Mouse (Mus musculus): Measurements from ENCODE around the gene Slk. TPM values are rescaled to one million over a fixed set of nuclear protein-coding genes. Genes with fewer than 3 reads are reported as not detected.
"Not testable (repeated sequence)": the region's sequence is repeated elsewhere in the genome, so short reads cannot be mapped to it uniquely, and the experiment has no call there.

Gene Slk
- polyA plus RNA-seq, 1 experiment from 2014 or later: 12.2 TPM

DNA sequence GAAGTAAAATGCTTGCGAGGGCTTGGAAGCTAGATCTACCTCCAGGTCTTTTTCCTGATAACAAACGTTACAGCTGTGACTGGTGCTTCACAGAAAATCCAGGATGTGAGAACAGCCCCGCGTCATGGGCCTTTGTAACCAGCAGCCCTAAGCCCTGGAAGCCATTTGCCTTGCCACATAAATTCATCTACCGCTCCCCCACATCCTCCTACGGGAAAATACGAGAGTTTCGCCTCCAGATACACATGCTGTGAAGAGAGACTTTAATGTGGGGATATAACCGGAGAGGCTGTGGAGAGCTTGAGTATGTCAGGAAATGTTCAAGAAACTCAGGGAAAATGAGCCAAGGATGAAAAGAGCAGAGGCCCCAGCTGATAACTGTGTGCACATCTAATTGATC is 30.3 kb upstream of the Slk start:
- H3K4me1 ChIP-seq: 0 out of 2 replicates have a peak, but pooled peaks cover 11% of the 10 kb centered on the region
- H3K4me2 ChIP-seq: no peak overlapping the region
- no peak overlapping the region for H3K9ac ChIP-seq
- H3K4me3 ChIP-seq (replicated peaks): no peak overlapping the region
- ATAC-seq (replicated peaks; ENCODE audit: low FRiP score): no peak
- H3K9me3 ChIP-seq (replicated peaks): no peaks in the 10 kb centered on the region
- peak overlapping the region; percentile 56; the same call in 1 of the 2 replicates for H3K27ac ChIP-seq
- no peaks in the 10 kb centered on the region for H3K36me3 ChIP-seq
- WGBS: 28% methylated on average over 9 of the region's 9 CpGs
- H3K27me3 ChIP-seq: no peaks in the 10 kb centered on the region

DNA sequence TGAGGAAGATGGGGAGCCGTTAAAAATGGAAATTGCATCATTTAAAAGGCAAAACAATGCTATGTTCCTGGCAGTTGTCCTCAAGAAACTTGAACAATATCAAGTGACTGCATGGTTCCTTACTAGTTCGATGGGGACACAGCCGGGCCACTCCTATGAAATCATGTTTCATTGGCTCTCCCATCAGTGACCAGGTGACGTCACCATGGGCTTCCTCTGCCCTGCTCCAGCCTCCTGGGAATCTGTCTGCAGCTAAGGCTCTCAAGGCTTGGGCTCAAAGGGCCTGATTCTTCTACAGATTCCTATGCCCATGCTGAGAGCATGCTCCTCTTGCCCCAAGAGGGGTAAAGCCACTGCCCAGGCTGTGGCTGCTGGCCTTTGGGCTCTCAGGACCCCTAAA is 29.9 kb upstream of the Slk start:
- Histone ChIP-seq H3K36me3 (no peaks in the 10 kb centered on the region), H3K9ac (no peak overlapping the region), H3K9me3 (replicated peaks) (no peaks in the 10 kb centered on the region), H3K27me3 (no peaks in the 10 kb centered on the region), H3K4me2 (no peak overlapping the region), H3K4me1 (0 out of 2 replicates have a peak, but pooled peaks cover 11% of the 10 kb centered on the region), H3K27ac (peak overlapping the region; percentile 56; the same call in 1 of the 2 replicates), H3K4me3 (replicated peaks) (no peak overlapping the region)
- WGBS: 66% methylated on average over 4 of the region's 4 CpGs
- peak; percentile 66 for ATAC-seq (replicated peaks; ENCODE audit: low FRiP score)

DNA sequence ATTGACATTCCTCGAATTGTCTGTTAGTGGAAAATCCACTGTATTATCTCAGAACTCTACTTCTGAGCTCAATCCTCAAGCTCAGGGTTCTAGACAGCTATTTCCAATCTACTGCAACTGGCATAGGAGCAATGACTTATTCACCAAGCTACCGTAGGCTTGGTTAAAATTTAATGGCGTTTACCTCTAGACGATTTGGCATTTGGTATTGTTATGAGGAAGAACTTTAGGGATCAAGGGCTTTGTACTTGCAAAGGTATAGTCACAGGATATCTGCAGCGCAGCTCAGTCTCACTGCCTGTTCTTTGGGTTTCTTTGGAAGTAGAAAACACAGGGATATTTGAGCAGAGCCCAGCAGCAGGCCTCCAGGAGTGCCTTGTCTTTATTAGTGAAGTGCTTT is 20.3 kb upstream of the Slk start:
- Histone ChIP-seq H3K9me3 (replicated peaks) (no peaks in the 10 kb centered on the region), H3K36me3 (no peaks in the 10 kb centered on the region), H3K27ac (no peak overlapping the region), H3K27me3 (no peaks in the 10 kb centered on the region), H3K4me3 (replicated peaks) (no peak overlapping the region), H3K4me1 (peaks cover 6% of the 10 kb centered on the region), H3K4me2 (no peak overlapping the region), H3K9ac (no peak overlapping the region)
- no peak for ATAC-seq (replicated peaks; ENCODE audit: low FRiP score)
- 86% methylated on average over 5 of the region's 5 CpGs for WGBS

DNA sequence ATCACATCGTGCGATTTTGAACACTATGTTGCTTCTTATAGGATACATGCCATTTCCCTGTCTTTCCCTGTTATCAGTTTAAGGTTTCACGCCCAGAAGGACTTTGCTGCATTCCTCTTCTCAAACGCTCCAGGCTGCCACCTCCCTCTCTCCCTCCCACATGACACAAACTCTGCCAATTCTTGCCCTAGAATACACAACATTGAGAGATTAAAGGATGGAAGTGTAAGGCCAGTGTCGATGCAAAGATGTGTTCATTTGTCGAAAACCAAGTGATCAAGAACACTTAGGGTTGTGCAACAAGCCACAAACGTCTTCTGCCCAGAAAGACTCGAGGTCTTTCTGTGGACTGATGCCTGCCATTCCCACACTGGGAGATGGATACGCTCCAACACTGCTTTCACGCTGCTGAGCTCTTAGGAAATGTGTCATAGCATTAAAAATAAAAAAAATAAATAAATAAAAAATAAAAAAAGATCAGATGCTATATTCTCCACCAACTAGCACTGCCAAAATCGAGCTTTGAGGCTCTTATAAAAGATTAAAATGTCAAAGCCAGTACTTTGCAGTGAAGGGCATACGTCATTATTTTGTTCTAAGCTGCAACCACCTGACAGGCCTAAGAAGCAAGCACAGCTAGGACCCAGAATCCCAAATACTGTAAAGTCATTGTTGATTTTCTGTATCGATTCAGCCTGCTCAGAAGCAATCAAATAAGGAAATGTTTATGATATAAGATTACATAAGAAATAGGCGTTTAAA is 19.5 kb upstream of the Slk start:
- no peaks in the 10 kb centered on the region for H3K36me3 ChIP-seq
- no peak overlapping the region for H3K27ac ChIP-seq
- H3K27me3 ChIP-seq: no peaks in the 10 kb centered on the region
- H3K9me3 ChIP-seq (replicated peaks): no peaks in the 10 kb centered on the region
- 73% methylated on average over 14 of the region's 14 CpGs for WGBS
- peaks cover 12% of the 10 kb centered on the region for H3K4me1 ChIP-seq
- H3K4me2 ChIP-seq: no peak overlapping the region
- H3K9ac ChIP-seq: no peak overlapping the region
- ATAC-seq (replicated peaks; ENCODE audit: low FRiP score): no peak
- H3K4me3 ChIP-seq (replicated peaks): no peak overlapping the region

DNA sequence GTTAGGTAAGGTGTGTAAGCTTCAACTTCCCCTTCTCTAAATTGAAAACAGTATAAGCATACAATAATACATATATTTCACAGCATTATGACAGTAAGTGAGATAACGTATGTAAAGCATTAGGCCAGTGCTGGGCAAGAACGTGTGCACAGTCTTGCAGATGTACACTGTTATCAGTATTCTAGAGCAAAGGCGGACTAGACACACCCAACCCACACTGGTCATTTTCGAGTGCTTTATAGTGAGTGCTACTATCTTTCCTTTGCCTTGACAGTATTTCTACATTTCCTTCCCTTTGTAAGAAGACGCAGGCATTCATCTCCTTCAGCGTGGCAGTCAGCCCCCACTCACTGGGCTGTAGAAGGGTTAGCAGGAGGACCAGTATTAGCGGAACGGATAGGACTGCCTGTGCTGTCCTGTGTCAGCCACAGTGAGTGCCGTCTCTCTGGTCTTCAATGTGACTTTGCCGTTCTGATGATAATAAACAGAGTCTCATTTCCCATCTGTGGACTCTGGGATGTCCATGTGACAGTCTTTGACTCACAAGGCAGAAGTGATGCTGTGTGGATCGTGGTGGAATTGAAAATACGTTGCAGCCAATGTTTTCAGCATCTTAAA is 18.8 kb upstream of the Slk start:
- H3K4me1 ChIP-seq: peaks cover 17% of the 10 kb centered on the region
- no peak overlapping the region for H3K27ac ChIP-seq
- no peak overlapping the region for H3K4me3 ChIP-seq (replicated peaks)
- no peaks in the 10 kb centered on the region for H3K36me3 ChIP-seq
- no peak overlapping the region for H3K9ac ChIP-seq
- 83% methylated on average over 12 of the region's 12 CpGs for WGBS
- no peak for ATAC-seq (replicated peaks; ENCODE audit: low FRiP score)
- no peak overlapping the region for H3K4me2 ChIP-seq
- H3K27me3 ChIP-seq: no peaks in the 10 kb centered on the region
- no peaks in the 10 kb centered on the region for H3K9me3 ChIP-seq (replicated peaks)

DNA sequence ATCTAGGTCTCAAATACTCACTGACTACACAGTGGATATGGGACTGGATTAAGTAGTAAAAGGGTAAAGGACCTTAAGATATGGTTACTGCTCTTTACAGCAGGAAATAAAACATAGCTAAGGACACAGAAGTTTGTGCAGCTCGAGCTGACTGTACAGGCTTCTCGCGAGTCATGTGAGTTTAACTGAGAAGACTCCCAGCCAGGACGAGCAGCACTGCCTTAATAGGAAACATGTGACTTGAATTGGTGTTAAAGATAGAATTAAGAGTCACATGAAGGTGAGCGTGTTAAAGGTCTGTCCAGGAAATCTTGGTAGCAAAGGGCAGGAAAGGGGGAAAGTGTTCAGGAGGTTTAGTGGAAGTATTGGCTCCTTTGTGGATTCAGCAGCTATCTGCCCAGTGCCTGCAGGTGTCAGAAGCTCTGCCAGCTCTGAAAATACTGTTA is 17.5 kb upstream of the Slk start:
- no peak overlapping the region for H3K27ac ChIP-seq
- ATAC-seq (replicated peaks; ENCODE audit: low FRiP score): no peak

DNA sequence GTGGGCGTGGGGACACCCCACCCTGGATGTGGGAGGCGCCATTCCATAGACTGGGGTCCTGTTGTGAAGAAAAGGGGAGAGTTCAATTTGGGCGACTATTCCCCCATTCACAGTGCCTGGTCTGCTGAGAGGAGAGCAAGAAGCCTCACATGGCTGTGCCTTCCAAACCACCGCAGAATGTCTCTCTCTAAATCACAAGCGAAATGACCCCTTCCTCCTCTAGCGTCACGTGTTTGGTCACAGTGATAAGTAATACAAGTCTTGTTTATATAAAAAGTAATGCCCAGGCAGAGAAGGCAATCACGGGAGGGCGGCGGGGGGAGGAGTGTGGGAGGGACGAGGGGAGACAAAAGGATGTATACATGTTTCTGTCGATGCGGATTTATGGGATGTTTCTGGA is 15.8 kb upstream of the Slk start:
- Histone ChIP-seq H3K27me3 (no peaks in the 10 kb centered on the region), H3K9me3 (replicated peaks) (no peaks in the 10 kb centered on the region), H3K4me2 (peak overlapping the region; percentile 20), H3K27ac (no peak overlapping the region), H3K9ac (no peak overlapping the region), H3K36me3 (no peaks in the 10 kb centered on the region), H3K4me1 (peaks cover 17% of the 10 kb centered on the region), H3K4me3 (replicated peaks) (no peak overlapping the region)
- ATAC-seq (replicated peaks; ENCODE audit: low FRiP score): no peak
- 40% methylated on average over 13 of the region's 13 CpGs for WGBS

More for the DNA sequence above, 17.5 kb upstream of the Slk start:
- Histone ChIP-seq H3K4me1 (peaks cover 17% of the 10 kb centered on the region), H3K27me3 (no peaks in the 10 kb centered on the region), H3K36me3 (no peaks in the 10 kb centered on the region), H3K4me2 (no peak overlapping the region), H3K4me3 (replicated peaks) (no peak overlapping the region), H3K9me3 (replicated peaks) (no peaks in the 10 kb centered on the region), H3K9ac (no peak overlapping the region)
- WGBS: 43% methylated on average over 5 of the region's 5 CpGs

DNA sequence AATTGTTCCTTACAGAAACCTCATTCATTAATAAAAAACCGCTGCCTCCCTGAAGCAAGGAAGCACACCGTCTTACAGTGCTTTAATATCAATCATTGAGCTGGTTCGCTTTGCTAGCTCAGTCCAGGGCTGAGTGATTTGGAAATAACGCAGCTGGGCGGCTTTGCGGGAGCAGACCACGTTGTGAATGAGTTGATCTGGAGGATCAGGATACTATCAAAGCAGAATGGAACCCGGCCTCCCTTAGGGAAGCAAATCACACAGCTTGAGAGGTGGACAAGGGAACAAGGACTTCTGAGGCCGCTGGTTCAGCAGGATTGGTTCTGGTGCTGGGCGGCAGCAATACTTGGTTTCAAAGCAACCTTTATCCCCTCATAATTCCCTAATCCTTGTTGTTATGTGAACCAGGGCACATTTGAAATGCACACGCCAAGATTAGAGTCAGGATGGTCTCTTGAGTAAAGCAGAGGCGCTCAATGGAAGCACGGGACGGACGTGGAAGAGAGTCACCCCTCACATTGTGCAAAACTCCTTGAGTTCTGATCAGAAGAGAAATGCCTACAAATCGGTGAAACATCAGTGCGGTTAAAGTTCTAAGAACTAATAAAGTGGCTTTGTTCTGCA is 14.3 kb upstream of the Slk start:
- Histone ChIP-seq H3K27me3 (no peaks in the 10 kb centered on the region), H3K4me2 (no peak overlapping the region), H3K36me3 (no peaks in the 10 kb centered on the region), H3K9me3 (replicated peaks) (no peaks in the 10 kb centered on the region), H3K4me3 (replicated peaks) (no peak overlapping the region), H3K27ac (no peak overlapping the region), H3K4me1 (peaks cover 17% of the 10 kb centered on the region), H3K9ac (no peak overlapping the region)
- ATAC-seq (replicated peaks; ENCODE audit: low FRiP score): no peak
- 48% methylated on average over 17 of the region's 17 CpGs for WGBS

DNA sequence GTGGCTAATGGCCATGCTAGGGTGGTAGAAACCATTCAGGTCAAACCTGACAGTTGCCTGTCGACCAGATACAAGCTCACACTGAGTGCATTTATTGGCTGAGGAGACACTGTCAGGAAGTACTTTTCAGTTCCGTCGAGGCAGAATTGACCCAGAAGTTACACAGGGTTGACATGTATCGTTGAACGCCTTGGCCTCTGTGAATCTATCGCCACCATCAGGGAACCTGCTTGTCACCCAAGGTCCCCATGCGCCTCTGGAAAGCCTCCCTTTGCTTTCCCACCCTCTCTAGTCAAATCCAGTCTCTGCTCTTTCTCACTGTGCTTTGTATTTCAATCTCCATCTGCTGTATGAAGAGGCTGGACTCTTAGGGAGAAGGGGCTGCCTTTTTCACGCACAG is 13.5 kb upstream of the Slk start:
- no peak overlapping the region for H3K4me3 ChIP-seq (replicated peaks)
- peaks cover 18% of the 10 kb centered on the region for H3K4me1 ChIP-seq
- H3K9me3 ChIP-seq (replicated peaks): no peaks in the 10 kb centered on the region
- ATAC-seq (replicated peaks; ENCODE audit: low FRiP score): no peak
- WGBS: 80% methylated on average over 8 of the region's 8 CpGs
- H3K9ac ChIP-seq: no peak overlapping the region
- H3K27me3 ChIP-seq: no peaks in the 10 kb centered on the region
- no peak overlapping the region for H3K4me2 ChIP-seq
- no peaks in the 10 kb centered on the region for H3K36me3 ChIP-seq
- H3K27ac ChIP-seq: no peak overlapping the region

DNA sequence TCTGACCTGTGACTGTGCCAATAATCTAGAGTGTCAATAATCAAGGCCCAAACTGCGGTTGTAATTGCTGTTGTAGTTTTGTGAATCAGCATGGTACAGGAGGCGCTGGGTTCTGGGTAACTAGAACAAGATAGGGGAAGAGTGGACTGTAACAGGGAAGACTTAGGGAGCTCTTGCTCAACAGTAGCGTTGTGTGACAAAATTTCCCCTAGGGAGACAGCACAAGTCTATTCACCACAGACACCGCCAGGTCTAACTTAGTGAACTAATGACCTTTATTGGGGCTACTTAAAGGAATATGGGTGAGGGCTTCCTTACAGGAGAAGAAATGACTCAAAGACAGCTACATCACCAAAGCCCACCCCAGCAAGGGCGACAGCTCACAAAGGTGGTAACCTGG is 9.4 kb upstream of the Slk start:
- Histone ChIP-seq H3K36me3 (no peaks in the 10 kb centered on the region), H3K4me2 (no peak overlapping the region), H3K27ac (no peak overlapping the region), H3K27me3 (no peaks in the 10 kb centered on the region), H3K9ac (no peak overlapping the region), H3K4me3 (replicated peaks) (no peak overlapping the region), H3K4me1 (peaks cover 6% of the 10 kb centered on the region; the same call in 1 of the 2 replicates), H3K9me3 (replicated peaks) (no peaks in the 10 kb centered on the region)
- 85% methylated on average over 5 of the region's 5 CpGs for whole genome bisulfite sequencing
- no peak for ATAC-seq (replicated peaks; ENCODE audit: low FRiP score)

DNA sequence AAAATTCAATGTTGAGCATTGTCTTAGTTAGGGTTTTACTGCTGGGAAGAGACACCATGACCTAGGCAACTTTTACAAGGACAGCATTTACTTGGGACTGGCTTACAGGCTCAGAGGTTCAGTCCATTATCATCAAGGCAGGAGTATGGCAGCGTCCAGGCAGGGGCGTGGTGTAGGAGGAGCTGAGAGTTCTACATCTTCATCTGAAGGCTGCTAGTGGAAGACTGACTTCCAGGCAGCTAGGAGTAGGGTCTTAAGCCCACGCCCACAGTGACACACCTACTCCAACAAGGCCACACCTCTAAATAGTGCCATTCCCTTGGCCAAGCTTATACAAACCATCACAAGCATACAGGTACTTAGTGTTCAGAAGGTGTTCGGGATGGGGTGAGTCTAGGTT is 7.5 kb upstream of the Slk start:
- not testable (repeated sequence) for H3K4me1 ChIP-seq; H3K36me3 ChIP-seq; H3K9me3 ChIP-seq (replicated peaks); H3K9ac ChIP-seq; H3K4me2 ChIP-seq; H3K27me3 ChIP-seq; H3K27ac ChIP-seq; ATAC-seq (replicated peaks; ENCODE audit: low FRiP score); H3K4me3 ChIP-seq (replicated peaks)
- 61% methylated on average over 4 of the region's 4 CpGs for WGBS

DNA sequence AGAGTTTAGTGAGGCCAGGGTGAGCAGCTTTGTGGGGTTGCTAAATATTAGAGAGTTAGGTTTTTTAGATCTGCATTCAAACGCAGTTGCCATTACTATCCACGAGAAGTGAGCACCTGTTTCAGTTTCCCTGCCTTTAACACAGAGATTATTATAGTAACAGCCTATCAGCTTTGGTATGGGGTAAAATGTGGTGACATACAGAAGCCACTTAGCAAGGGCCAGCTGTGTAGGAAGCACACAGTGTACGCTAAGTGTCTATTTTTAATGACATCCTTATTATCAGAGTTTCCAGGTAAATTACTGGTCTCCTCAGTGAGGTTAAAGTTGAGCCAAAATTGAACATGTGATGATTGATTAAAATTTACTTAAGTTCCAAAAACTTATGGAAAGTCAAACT is 5.8 kb upstream of the Slk start:
- H3K27me3 ChIP-seq: no peaks in the 10 kb centered on the region
- no peak overlapping the region for H3K4me2 ChIP-seq
- no peak for ATAC-seq (replicated peaks; ENCODE audit: low FRiP score)
- no peak overlapping the region for H3K27ac ChIP-seq
- no peak overlapping the region for H3K4me3 ChIP-seq (replicated peaks)
- H3K9ac ChIP-seq: no peak overlapping the region
- 86% methylated on average over 3 of the region's 3 CpGs for WGBS
- H3K9me3 ChIP-seq (replicated peaks): no peaks in the 10 kb centered on the region
- H3K36me3 ChIP-seq: no peaks in the 10 kb centered on the region
- H3K4me1 ChIP-seq: peaks cover 8% of the 10 kb centered on the region
